Mouse (Mus musculus): ENCODE results near the gene Vwa8.

Vwa8 gene

DNA sequence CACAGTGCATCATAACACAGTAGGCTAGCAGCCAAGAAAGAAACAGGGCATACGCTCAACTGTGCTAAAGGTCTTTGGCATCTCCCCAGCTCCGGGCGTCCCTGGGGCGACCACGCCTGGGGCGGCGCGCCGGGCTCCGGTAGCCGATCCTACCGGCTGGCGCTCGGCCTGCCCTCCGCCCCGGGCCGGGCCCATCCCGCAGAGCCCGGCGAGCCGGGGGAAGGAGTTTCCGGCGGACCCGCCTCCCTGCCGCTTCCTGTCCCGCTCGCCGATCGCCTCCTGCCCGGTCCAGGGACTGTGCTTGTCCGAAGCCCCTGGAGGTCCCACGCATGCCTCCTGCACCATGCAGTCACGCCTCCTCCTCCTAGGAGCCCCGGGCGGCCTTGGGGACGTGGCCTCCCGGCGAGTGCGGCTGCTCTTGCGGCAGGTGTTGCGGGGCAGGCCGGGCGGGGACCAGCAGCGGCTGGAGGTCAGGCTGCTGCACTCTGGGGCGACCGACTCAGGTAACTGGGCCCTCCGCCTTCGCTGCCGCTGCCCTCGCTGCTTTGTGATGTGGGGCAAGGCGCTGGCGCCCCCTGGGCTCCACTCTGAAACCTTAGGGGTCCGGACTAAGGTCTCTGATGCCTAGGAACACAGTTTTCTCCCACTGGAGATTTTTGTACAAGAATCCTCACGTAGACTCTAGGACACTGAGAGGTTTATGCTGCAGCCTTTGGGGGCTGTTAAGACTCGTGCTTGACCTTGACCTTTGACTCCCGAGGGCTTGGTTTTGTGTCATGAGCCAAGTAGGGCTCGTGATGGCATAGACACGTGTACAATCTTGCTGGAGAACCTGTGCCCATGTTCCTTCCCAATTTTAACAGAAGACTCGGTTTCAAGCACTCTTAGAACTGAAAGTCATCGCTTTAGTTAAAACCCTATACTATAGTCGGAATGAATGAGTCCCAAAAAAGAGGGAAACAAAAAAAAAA is at the start of gene Vwa8:
Vwa8 (plus strand) TSS at position 112 of the 971 bp plus-strand sequence.
- peak; percentile 72 for DNase-seq (ENCODE audit: low read depth, low spot score)

GRCm38 (mm10) chr14:78802378-78802777 is 46.5 kb upstream of the Vwa8 start:
- peak; percentile 9 for DNase-seq (ENCODE audit: low read depth, low spot score)

GRCm38 (mm10) chr14:78803924-78804323 is 44.9 kb upstream of the Vwa8 start:
- no peak for DNase-seq (ENCODE audit: low read depth, low spot score)

DNA sequence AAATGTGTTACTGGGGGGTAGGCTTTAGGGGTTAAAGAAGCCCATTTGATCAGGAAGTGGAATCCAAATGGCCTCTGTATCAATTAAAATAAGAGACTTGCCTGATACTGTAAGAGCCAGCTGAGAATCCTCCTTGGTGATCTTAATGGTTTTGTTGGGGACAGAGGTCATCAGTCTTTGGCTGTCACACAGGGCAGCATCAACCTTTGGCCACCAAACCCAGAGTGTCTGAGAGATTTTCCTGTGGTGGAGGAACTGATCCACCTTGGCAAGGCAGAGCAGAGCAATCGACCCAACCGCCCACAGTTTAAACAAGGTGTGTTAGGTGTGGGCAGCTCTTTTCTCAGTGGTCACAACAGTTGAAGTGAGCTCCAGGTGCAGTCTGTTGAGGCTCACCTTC is 36.0 kb upstream of the Vwa8 start:
- no peak for DNase-seq (ENCODE audit: low read depth, low spot score)

DNA sequence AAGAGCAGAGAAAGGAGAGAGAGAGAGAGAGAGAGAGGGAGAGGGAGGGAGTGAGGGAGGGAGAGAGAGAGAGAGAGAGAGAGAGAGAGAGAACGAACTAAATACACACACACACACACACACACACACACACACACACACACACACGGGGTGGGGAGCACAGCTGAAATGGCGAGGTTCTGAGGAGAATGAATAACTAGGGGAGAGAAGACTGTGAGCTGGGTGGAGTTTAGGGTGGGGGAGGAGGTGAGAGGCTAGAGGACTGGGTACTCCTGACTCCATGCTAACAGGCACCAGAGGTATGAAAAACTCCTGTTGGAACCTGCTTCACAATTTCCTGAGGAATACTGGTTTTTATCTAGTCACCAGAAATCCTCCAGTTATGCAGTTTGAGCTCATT is 32.4 kb upstream of the Vwa8 start:
- no peak for DNase-seq (ENCODE audit: low read depth, low spot score)

DNA sequence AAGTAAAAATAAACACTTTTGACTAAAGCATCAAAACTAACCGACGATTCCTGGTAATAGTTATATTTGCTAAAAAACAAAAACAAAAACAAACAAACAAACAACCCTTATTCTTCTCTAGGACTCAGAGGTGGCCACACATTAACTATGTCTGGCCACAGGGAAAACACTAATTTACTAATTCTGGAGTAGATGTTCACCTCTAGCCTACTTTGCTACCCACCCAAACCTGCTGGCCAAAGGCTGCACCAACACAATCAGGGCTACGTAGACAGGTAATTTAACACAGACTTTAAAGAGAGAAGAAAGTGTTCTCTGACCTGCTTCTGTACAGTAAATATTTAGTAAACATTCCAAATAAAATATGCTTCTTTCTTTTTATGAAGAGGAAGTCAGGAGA is 31.2 kb upstream of the Vwa8 start:
- no peak for DNase-seq (ENCODE audit: low read depth, low spot score)

GRCm38 (mm10) chr14:78818406-78818805 is 30.4 kb upstream of the Vwa8 start:
- DNase-seq (ENCODE audit: low read depth, low spot score) = no peak

GRCm38 (mm10) chr14:78824013-78824412 is 24.8 kb upstream of the Vwa8 start:
- no peak for DNase-seq (ENCODE audit: low read depth, low spot score)

DNA sequence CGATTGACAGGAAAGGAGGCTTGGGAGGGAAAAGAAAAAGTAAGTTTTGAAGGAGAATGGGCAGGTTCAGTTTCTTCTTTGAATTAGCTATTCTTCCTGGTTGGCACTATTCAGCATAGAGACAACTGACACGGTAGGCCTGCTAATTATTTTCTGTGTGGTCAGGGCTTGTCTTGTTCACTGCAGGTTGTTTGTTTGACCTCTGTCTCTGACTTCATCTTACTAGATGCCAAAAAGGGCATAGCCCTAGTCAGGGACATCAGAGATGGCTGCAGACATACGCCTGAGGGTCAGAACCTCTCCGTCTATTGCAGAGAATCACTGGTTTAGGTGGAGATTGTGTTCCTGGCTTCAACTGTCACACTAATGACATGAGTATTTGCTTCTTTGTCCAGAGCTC is 24.3 kb upstream of the Vwa8 start:
- DNase-seq (ENCODE audit: low read depth, low spot score) = no peak

DNA sequence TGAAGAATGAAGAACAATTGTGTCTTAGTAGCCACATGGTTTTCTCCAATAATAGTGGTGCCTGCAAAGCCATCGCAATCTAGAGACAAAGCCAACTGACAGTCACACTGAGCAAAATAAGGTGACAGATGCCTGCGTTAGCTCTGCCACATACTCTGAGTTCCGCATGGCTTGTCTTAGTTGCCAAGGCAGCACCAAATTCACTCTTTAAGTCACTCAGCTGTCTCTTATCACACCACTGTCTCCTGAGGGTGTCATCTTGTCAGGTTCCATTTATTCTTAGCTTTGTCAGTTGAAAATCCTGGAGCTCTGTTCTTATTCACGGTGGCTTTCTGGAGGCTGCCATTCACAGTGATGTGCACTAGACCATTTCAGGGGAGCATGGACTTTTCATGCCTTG is 17.7 kb upstream of the Vwa8 start:
- DNase-seq (ENCODE audit: low read depth, low spot score) = no peak

DNA sequence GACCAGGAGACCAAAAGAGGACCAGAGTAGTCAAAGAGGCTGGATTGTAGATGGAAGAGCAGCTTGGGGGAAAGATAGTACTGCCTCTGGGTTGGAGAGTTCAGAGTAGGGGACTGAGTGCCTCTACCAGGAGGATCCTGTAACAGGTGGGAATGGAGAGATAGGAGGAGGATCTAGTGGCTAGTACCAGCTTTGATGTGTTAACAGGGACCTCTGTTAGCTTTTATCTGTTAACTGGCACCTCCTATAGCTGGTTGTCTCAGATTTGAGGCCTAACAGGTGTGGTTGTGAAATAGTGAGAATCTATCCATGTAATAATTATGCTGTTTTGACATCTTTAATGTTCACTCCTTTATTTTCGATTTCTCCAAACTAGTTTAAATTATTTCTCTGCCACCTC is 904 bp upstream of the Vwa8 start:
- no peak for DNase-seq (ENCODE audit: low read depth, low spot score)

GRCm38 (mm10) chr14:78848477-78848876 is 375 bp upstream of the Vwa8 start:
- no peak for DNase-seq (ENCODE audit: low read depth, low spot score)

GRCm38 (mm10) chr14:78849961-78850578 is 1.2 kb downstream of the Vwa8 start:
- peak; percentile 21 for DNase-seq (ENCODE audit: low read depth, low spot score)

- no peak for DNase-seq (ENCODE audit: low read depth, low spot score)
These were observed 1.8 kb downstream of the Vwa8 start for GRCm38 (mm10) chr14:78850666-78851065.

DNA sequence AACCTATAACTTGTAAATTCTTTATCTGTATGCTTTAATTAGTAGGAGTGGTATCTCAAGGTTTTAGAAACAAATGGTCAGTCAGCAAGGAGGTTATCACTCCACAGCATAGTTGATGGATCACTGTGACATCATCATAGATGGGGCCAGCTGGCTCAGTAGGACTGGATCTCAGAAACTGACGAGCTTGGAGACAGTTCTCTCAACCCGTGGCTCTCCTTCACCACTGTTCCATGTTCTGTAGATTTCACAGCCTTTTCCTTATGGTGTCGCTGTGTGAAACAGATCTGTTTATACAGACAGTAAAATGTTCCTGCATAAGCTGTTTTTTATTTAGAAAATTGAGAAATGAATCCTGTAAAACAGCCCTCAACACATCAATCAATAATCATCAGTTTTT is 2.5 kb downstream of the Vwa8 start:
- DNase-seq (ENCODE audit: low read depth, low spot score) = no peak

GRCm38 (mm10) chr14:78852401-78853246 is 3.8 kb downstream of the Vwa8 start:
- no peak for DNase-seq (ENCODE audit: low read depth, low spot score)

GRCm38 (mm10) chr14:78861156-78861555 is 12.3 kb downstream of the Vwa8 start:
- no peak for DNase-seq (ENCODE audit: low read depth, low spot score)

GRCm38 (mm10) chr14:78870036-78870435 is 21.2 kb downstream of the Vwa8 start:
- no peak for DNase-seq (ENCODE audit: low read depth, low spot score)

- DNase-seq (ENCODE audit: low read depth, low spot score) = no peak
These were observed 28.3 kb downstream of the Vwa8 start for GRCm38 (mm10) chr14:78877176-78877575.

- DNase-seq (ENCODE audit: low read depth, low spot score) = no peak
These were observed 29.7 kb downstream of the Vwa8 start for GRCm38 (mm10) chr14:78878402-78879045.

DNA sequence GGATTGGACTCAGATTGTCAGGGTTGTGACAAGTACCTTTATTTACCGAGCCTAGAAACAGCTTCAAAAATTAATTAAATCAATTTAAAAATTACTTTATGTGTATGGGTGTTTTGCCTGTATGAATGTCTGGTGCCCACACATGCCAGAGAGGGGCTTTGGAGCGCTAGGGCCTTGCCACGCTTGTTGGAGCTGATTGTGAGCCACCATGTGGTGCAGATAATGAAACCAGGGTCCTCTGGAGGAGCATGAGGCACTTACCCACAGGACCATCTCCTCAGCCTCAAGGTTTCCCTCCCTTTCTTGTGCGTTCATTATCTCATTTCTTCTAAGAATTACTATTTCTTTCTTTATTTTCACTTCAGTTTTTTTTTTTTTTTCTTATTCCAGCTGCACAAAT is 32.0 kb downstream of the Vwa8 start:
- no peak for DNase-seq (ENCODE audit: low read depth, low spot score)

- no peak for DNase-seq (ENCODE audit: low read depth, low spot score)
These were observed 32.7 kb downstream of the Vwa8 start for GRCm38 (mm10) chr14:78881563-78881962.
